Mouse (Mus musculus) layer of hippocampus, adult 8-10 months (tissue): Measurements from ENCODE around the gene Trappc6a. TPM values are rescaled to one million over a fixed set of nuclear protein-coding genes. Genes with fewer than 3 reads are reported as not detected.
A peak's percentile ranks its signal among the peaks of the same experiment; 100 is the strongest.

Experiments
- DNase-seq, 2 experiments: peaks; one replicate each; pipeline ENCODE4 v3.0.0; 2022; ENCODE audit warnings: low spot score in 2 of 2
- total RNA-seq, 4 experiments: library from RNA; stranded (reverse); gene quantifications; 2 replicates each; pipeline ENCODE4 v1.2.4; 2022

Gene Trappc6a
- total RNA-seq, result 10 to 100 TPM; 17.1 to 25.2 (median 21.6) TPM

DNA sequence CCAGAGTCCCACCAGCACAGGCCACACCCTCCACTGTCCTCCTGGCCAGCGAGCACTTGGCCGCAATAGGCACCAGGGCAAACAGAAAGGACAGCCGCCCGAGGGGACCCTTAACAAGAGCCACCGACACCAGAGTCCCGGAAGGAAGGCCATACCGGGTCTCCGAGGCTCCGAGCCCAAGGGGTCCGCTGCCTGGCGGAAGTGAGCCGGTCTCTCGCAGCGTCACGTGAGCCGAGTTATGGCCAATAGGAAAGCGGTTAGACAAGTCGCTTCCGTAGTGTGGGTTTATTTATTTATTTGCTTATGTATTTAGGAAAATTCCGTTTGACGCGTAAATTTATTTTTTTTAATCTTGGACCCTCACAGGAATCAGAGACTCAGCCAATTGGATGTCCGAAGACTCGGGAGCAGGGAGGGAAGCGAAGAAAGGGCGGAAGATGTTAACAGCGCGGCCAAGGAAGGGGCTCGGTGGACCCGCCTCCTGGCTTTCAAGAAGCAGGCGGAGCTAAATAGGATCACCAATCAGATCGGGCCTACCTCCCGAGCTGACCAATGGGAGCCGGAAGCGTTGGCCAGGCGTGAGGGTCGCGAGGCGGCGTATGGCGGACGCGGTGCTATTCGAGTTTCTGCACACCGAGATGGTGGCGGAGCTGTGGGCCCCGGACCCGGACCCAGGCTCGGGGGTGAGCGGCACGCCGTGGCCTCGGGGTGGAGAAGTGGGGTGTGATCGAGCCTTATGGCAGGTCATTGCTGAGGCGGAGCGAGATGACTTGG lies at the start of gene Trappc6a, which contains the start of gene Bloc1s3:
Gene Trappc6a (plus strand): TSS at position 246 of the 774 bp plus-strand sequence.
Gene Bloc1s3 (minus strand): TSS at position 218 of the 774 bp plus-strand sequence.
- DNase-seq, result peak; percentile 90 to 95

- peak in 1 of 2 experiments; percentile 65 for DNase-seq
Observed at GRCm38 (mm10) chr7:19458591-19459111, 49.5 kb upstream of the Trappc6a start, which contains the start of gene Mark4. Mark4 (minus strand) TSS chr7:19458821.

GRCm38 (mm10) chr7:19459144-19459870 lies 48.9 kb upstream of the Trappc6a start:
- no peak for DNase-seq

DNA sequence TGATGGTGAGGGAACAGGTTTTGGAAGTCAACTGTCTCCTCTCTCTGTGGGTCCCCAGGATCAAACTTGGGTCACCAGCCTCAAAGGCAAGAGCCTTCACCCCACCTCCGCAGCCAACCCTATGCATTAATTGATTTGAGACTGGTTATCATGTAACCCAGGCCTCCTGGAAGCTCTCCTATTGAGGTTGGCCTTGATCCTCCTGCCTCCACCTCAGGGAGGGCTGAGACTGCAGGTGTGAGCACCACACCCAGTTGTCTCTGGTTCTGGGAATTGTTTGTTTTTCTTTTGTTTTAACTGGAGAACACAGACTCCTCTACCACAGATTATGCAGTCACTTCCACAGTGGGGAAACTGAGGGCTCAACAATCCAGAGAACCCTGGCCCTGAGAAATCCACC lies 47.7 kb upstream of the Trappc6a start:
- no peak for DNase-seq

DNA sequence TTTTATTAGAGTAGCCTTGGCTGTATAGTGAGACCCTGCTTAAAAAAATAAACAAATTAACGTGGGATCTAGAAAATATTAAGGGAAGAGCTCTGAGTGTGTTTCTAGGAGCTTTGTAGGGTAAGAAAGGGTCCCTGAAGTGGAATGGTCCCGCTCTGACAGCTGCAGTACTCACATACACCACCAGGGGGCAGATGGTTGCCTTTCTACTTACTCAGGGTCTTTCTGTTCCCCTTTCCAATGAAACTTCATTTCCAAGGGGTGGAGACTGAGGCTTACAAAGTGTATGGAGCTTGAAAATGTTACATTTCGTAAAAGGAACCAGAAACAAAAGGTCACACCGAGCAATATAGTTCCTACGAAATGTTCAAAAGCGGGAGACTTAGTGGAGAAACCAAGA lies 46.7 kb upstream of the Trappc6a start:
- DNase-seq, result peak in 1 of 2 experiments; percentile 72

DNA sequence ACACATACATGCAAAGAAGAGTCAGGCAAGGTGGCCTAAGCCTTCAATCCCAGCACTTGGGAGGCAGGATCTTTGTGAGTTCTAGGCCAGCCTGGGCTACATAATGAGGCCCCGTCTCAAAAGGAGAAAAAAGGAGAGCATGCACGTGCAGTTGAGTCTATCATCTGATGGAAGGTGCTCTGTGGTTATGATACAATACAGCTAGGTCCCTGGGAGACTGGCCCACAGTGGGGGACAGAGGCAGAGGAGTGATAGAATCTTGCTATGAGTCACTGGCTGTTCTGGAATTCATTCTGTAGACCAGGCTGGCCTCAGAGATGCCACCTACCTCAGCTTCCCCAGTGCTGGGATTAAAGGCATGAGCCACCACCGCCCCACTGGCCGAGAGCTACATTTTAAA lies 45.8 kb upstream of the Trappc6a start:
- DNase-seq, result no peak

DNA sequence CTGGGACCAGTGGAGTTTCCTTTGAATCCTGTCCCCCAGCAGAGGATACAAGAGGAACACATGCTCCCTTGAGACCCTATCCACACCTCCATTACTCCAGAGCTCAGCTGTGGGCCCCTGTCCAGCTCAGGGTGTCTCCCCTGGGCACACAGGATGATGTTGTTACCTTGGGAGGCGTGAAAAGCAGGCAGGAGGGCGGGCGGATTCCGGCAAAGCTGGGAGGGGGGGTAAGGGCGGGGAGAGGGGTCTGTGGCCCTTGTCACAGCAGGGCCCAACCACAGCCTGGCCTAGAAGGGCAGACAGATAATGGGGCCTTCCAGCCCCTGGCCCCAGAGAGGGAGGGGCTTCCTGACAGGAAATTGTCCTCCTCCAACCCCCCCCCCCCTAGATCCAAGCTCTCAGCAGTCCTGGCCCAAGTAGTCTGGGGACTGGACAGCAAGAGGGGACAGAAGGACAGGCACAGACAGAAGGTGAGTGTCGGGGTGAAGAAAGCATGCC lies 45.3 kb upstream of the Trappc6a start, which contains the start of gene Exoc3l2:
Gene Exoc3l2 (plus strand): TSS at position 448 of the 498 bp plus-strand sequence.
- no peak for DNase-seq

- no peak for DNase-seq
Observed at GRCm38 (mm10) chr7:19464367-19465307, 43.6 kb upstream of the Trappc6a start.

GRCm38 (mm10) chr7:19466602-19467145 lies 41.5 kb upstream of the Trappc6a start:
- DNase-seq, result no peak

GRCm38 (mm10) chr7:19467638-19468037 lies 40.6 kb upstream of the Trappc6a start:
- DNase-seq, result no peak

- DNase-seq, result no peak
Observed at GRCm38 (mm10) chr7:19468279-19468678, 39.9 kb upstream of the Trappc6a start.

DNA sequence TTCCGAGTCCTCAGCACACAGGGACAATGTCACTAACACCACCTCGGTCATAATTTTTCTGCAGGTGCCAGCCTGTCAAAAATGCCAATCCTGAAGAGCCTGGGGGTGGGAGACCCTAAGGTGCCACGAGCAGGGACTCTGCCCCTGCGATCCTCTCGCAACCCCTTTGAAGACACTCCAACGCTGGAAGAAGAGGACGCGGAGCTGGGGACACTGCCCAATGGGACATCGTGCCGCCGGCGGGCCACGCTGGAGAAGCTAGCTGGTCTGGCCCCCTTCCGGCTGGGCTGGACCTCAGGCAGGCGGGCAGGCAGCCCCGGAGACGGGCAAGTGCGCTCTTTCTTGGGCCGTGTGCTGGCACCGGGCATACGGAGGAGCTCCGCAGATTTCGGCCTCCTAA lies 38.8 kb upstream of the Trappc6a start:
- DNase-seq, result no peak

- DNase-seq, result no peak
Observed at GRCm38 (mm10) chr7:19470308-19470707, 37.9 kb upstream of the Trappc6a start.

- DNase-seq, result no peak
Observed at GRCm38 (mm10) chr7:19472403-19472802, 35.8 kb upstream of the Trappc6a start.

DNA sequence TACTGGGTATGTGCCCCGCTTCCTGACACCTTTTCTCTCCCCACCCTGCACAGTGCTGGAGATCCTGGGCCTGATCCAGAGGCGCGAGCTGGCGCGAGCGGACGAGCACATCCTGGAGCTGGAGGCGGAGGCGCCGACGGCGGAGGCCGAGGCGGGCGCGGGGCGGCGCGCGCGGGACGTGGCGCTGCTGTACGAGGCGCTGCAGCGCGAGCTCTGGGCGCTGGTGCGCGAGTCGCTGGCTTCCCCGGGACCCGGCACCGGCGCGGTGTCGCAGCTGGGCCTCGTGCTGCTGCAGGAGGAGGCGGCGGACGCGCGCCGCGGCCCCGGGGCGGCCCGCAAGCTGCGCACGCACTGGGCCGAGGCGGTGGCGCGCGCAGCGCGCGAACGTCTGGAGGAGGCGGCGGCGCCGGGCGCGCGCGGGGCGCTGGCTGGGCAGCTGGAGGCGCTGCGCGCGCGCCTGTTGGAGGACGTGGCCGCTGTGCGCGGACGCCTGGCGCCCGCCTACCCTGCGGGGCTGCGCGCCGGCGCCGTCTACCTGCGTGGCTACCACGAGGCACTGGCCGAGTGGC lies 34.2 kb upstream of the Trappc6a start:
- DNase-seq, result peak in 1 of 2 experiments; percentile 64

GRCm38 (mm10) chr7:19477084-19477483 lies 31.1 kb upstream of the Trappc6a start:
- DNase-seq, result no peak

DNA sequence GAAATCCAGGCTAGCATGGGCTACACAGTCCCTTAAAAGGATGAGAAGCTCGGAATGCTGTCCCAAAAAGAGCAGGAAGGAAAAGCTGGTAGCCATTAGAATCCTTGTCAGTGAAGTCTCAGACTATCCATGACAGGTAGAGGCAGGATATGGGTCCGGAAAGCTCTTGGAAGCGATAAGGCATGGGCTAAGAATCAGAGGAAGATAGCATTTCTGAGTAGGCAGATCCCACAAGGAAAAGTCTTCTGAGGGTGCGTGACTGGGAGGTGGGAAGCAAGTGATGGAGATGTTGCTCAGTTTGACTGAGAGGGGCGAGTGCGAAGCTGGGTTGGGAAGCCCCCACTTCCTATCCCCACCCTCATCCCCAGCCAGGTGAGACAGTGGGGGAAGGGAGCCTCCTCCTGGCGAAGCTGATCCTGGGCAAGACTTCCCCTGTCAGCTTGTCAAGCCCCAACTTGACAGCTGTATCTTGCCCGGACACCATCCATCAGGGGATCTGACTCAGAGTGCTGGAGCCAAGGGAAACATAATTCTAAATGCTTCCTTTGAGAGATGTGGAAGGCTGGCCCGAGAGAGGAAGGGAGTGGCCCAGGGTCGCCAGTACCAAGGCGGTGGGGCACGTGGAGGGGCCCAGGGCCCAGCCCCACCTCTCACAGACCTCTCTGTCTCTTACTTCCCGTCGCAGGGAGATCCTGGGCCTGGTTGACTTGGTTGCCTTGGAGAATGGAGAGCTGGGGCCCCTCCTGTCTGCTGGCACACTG lies 30.4 kb upstream of the Trappc6a start:
- no peak for DNase-seq

DNA sequence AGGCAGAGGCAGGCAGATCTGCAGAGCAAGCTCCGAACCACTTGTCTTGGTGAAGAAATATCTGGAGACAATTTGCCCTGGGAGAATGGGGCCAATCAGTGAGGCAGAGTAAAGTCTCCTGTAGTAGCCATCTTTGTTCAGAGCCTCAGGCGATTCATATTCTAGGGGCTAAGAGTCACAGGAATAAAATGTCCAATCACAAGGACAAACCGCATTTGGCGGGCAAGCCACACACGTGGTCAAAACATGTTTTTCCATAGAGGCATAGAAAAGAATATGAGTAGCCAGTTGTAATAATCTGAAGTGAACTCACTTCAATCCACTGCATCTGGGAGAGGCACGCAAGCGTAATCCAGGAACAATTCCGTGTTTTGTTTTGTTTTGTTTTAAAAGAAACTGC lies 24.9 kb upstream of the Trappc6a start:
- no peak for DNase-seq

DNA sequence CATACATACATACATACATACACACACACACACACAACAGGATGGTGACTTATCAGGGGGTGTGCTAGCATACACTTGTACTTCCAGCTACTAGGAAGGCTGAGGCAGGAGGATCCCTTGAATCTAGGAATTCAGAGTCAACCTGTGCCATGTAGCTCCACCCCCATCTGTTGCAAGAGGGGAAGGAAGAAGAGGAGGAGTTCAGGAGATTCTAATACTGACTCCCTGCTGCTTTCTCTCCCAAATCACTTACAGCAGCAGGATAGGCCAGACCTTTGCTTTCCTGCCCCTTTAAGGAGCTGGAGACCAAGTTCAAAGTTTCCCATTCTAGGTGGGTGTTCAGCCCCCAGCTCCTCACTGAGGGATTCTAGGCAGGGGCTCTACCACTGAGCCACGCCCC lies 22.7 kb upstream of the Trappc6a start:
- no peak for DNase-seq
